8 mouse cellular contexts compared by ENCODE assay signal in the genomic region with DNA sequence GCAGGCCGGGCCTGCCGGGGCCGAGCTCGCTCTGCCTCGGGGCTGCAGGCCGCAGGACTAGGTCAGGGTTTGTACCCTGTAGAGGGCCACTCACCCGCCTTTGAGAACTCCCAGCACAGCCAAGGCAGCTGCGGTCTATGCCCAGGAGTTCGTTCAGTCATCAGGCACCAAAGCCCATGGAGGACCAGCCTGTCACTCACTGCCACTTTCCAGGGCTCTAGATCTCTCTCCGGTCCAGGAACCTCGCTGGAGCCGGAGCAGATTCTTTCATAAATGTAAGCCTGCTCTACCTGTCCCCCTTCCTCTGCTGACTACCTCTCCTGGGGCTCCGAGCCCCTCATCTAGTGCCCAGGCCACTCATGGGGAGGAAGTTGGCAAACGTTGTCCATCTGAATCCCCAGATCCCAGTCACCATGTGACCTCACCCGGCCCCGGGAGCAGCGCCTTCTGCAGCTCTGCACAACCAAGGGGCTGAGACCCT. TPM values are rescaled to one million over a fixed set of nuclear protein-coding genes. Genes with fewer than 3 reads are reported as not detected.
DNase-seq lines count a peak whose midpoint lies in the region; ATAC-seq and TF ChIP-seq lines count a peak whose summit lies in the region.

No protein-coding gene starts in this region.

- no peak for TF ChIP-seq CTCF in left cerebral cortex, adult 2 months (IDR thresholded peaks at IDR 0.05)
- TF ChIP-seq CTCF in liver, postnatal 0 days (IDR thresholded peaks at IDR 0.05; ENCODE audit: low read depth), result no peak

- H3K27me3 ChIP-seq in heart, embryonic 16.5 days (ENCODE audit: control insufficient read depth, insufficient read depth, low read length), result no peaks in the 10 kb centered on the region
- H3K27me3 ChIP-seq in liver, postnatal 0 days (ENCODE audit: insufficient read depth, low read length), result no peaks in the 10 kb centered on the region

- no peaks in the 10 kb centered on the region for H3K9me3 ChIP-seq in heart, embryonic 16.5 days (replicated peaks; ENCODE audit: control insufficient read depth, low read length)
- H3K9me3 ChIP-seq in liver, postnatal 0 days (ENCODE audit: low read length), result no peaks in the 10 kb centered on the region

- no peak for DNase-seq in left cerebral cortex, adult 2 months (ENCODE audit: extremely low spot score in 1 of 2, low spot score in 2 of 2)
- no peak for DNase-seq in left cerebral cortex, adult 18-20 months (ENCODE audit: low spot score in 2 of 2)
- no peak for DNase-seq in liver, postnatal 0 days
- DNase-seq in thymus, postnatal 14 days, result peak; percentile 34
- no peak for DNase-seq in gastrocnemius, postnatal 25 days
- no peak for DNase-seq in left cerebral cortex, postnatal 25 days (ENCODE audit: low spot score in 2 of 2)

- intact Hi-C loops in left cerebral cortex, adult 2 months (cut with DNase I), result loop anchor here (2.0 to 5.0 kb wide), 3 partner anchors 31 to 125 kb away; a partner anchor contains a TSS
- intact Hi-C loops in left cerebral cortex, postnatal 25 days (cut with DNase I), result no loop called here

- 7% methylated on average over 17 of the region's 17 CpGs for WGBS in heart, embryonic 16.5 days
- WGBS in liver, postnatal 0 days (ENCODE audit: insufficient replicate concordance), result 18% methylated on average over 17 of the region's 17 CpGs

- peak overlapping the region; percentile 77 for H3K9ac ChIP-seq in heart, embryonic 16.5 days (ENCODE audit: low read length)
- H3K9ac ChIP-seq in liver, postnatal 0 days (replicated peaks), result peak overlapping the region; percentile 58

- H3K4me3 ChIP-seq in left cerebral cortex, adult 2 months, result peak overlapping the region; percentile 75
- peak overlapping the region; percentile 74 for H3K4me3 ChIP-seq in brown adipose tissue, adult 24 weeks (ENCODE audit: insufficient read depth, low read depth, low read length)
- H3K4me3 ChIP-seq in heart, embryonic 16.5 days (ENCODE audit: low read length), result peak overlapping the region; percentile 59
- peak overlapping the region; percentile 92 for H3K4me3 ChIP-seq in liver, postnatal 0 days (ENCODE audit: low read depth, low read length)

- H3K27ac ChIP-seq in left cerebral cortex, adult 2 months, result peak overlapping the region; percentile 61
- 0 out of 2 replicates have a peak overlapping the region, but pooled peaks have one; percentile 39 for H3K27ac ChIP-seq in brown adipose tissue, adult 24 weeks (replicated peaks; ENCODE audit: low read depth, low read length)
- peak overlapping the region; percentile 73 for H3K27ac ChIP-seq in heart, embryonic 16.5 days (ENCODE audit: low read length)
- no peak overlapping the region for H3K27ac ChIP-seq in liver, postnatal 0 days (ENCODE audit: low read depth)

- no peak for TF ChIP-seq EP300 in liver, postnatal 0 days (IDR thresholded peaks at IDR 0.05; ENCODE audit: low read depth)

- H3K4me1 ChIP-seq in brown adipose tissue, adult 24 weeks (ENCODE audit: control insufficient read depth, insufficient read depth, insufficient read length, low read length), result peaks cover 2% of the 10 kb centered on the region; the same call in 1 of the 2 replicates
- H3K4me1 ChIP-seq in heart, embryonic 16.5 days (ENCODE audit: control insufficient read depth, insufficient read depth, low read length), result 0 out of 2 replicates have a peak, but pooled peaks cover 2% of the 10 kb centered on the region
- H3K4me1 ChIP-seq in liver, postnatal 0 days (ENCODE audit: insufficient read depth), result peaks cover 12% of the 10 kb centered on the region

- no peak for ATAC-seq in heart, embryonic 16.5 days (replicated peaks; ENCODE audit: extremely low read depth, insufficient read depth, low FRiP score)
- ATAC-seq in liver, postnatal 0 days, result no peak

- peaks cover 35% of the 10 kb centered on the region for H3K36me3 ChIP-seq in heart, embryonic 16.5 days (ENCODE audit: control insufficient read depth, insufficient read depth)
- H3K36me3 ChIP-seq in liver, postnatal 0 days (replicated peaks; ENCODE audit: insufficient read depth, low read length), result peaks cover 28% of the 10 kb centered on the region

- H3K4me2 ChIP-seq in heart, embryonic 16.5 days (ENCODE audit: low read depth, low read length), result peak overlapping the region; percentile 64
- peak overlapping the region; percentile 99 for H3K4me2 ChIP-seq in liver, postnatal 0 days (ENCODE audit: low read depth, low read length)

RNA-seq across cellular contexts. Expression of a gene that starts 0.6 kb away (rescaled TPM):
- 10 to 100 TPM; 39.6 to 39.8 TPM for total RNA-seq in left cerebral cortex, adult 2 months (2021)
- 10 to 100 TPM; 34.2 to 40.1 TPM for total RNA-seq in left cerebral cortex, adult 18-20 months (2021)
- 7.8 and 8.7 TPM in 2 replicates for polyA plus RNA-seq in brown adipose tissue, adult 24 weeks (2012; ENCODE audit: insufficient read depth, insufficient read length, missing spikeins)
- polyA plus RNA-seq in heart, embryonic 16.5 days (2015; fragmentation: Nextera tagmentation; extraction: Ambion mirVana), result 13.8 and 17.5 TPM in 2 replicates
- polyA plus RNA-seq in liver, postnatal 0 days (2015; fragmentation: Nextera tagmentation; extraction: Ambion mirVana), result 2.0 and 2.3 TPM in 2 replicates
- 1 to 10 TPM; 5.4 to 6.9 TPM for total RNA-seq in gastrocnemius, postnatal 25 days (2021)
- total RNA-seq in left cerebral cortex, postnatal 25 days (2021), result 10 to 100 TPM; 32.8 to 37.8 TPM

RNA-seq across cellular contexts. Expression of a gene that starts 1.7 kb away (rescaled TPM):
- 10 to 100 TPM; 73.5 to 76.6 TPM for total RNA-seq in left cerebral cortex, adult 2 months (2021)
- total RNA-seq in left cerebral cortex, adult 18-20 months (2021), result 10 to 100 TPM; 70.4 to 71.6 TPM
- polyA plus RNA-seq in brown adipose tissue, adult 24 weeks (2012; ENCODE audit: insufficient read depth, insufficient read length, missing spikeins), result 13.8 and 14.6 TPM in 2 replicates
- polyA plus RNA-seq in heart, embryonic 16.5 days (2015; fragmentation: Nextera tagmentation; extraction: Ambion mirVana), result 37.4 and 38.1 TPM in 2 replicates
- polyA plus RNA-seq in liver, postnatal 0 days (2015; fragmentation: Nextera tagmentation; extraction: Ambion mirVana), result 20.5 and 22.3 TPM in 2 replicates
- total RNA-seq in gastrocnemius, postnatal 25 days (2021), result 10 to 100 TPM; 26.7 to 27.9 TPM
- total RNA-seq in left cerebral cortex, postnatal 25 days (2021), result 10 to 100 TPM; 66.1 to 66.9 TPM

RNA-seq across cellular contexts. Expression of a gene that starts 18.4 kb away (rescaled TPM):
- under 1 TPM; 0.25 to 0.30 TPM for total RNA-seq in left cerebral cortex, adult 2 months (2021)
- under 1 TPM; 0.19 to 0.33 TPM for total RNA-seq in left cerebral cortex, adult 18-20 months (2021)
- polyA plus RNA-seq in brown adipose tissue, adult 24 weeks (2012; ENCODE audit: insufficient read depth, insufficient read length, missing spikeins), result 9.9 and 25.7 TPM in 2 replicates
- polyA plus RNA-seq in heart, embryonic 16.5 days (2015; fragmentation: Nextera tagmentation; extraction: Ambion mirVana), result 16.3 and 16.8 TPM in 2 replicates
- 0.08 and 0.19 TPM in 2 replicates for polyA plus RNA-seq in liver, postnatal 0 days (2015; fragmentation: Nextera tagmentation; extraction: Ambion mirVana)
- total RNA-seq in gastrocnemius, postnatal 25 days (2021), result 100 to 1,000 TPM; 169 to 182 TPM
- total RNA-seq in left cerebral cortex, postnatal 25 days (2021), result under 1 TPM; 0.46 to 0.76 TPM

RNA-seq across cellular contexts. Expression of a gene that starts 21.4 kb away (rescaled TPM):
- 1 to 10 TPM; 5.3 to 6.3 TPM for total RNA-seq in left cerebral cortex, adult 2 months (2021)
- total RNA-seq in left cerebral cortex, adult 18-20 months (2021), result 1 to 10 TPM; 4.0 to 5.6 TPM
- polyA plus RNA-seq in brown adipose tissue, adult 24 weeks (2012; ENCODE audit: insufficient read depth, insufficient read length, missing spikeins), result not detected in 2 replicates
- 0.26 and 0.60 TPM in 2 replicates for polyA plus RNA-seq in heart, embryonic 16.5 days (2015; fragmentation: Nextera tagmentation; extraction: Ambion mirVana)
- 9.7 and 10.3 TPM in 2 replicates for polyA plus RNA-seq in liver, postnatal 0 days (2015; fragmentation: Nextera tagmentation; extraction: Ambion mirVana)
- total RNA-seq in gastrocnemius, postnatal 25 days (2021), result under 1 TPM in 1 of 2 experiments, not detected in 1; 0.16 TPM
- total RNA-seq in left cerebral cortex, postnatal 25 days (2021), result 1 to 10 TPM; 2.7 to 4.5 TPM

RNA-seq across cellular contexts. Expression of a gene that starts 31.0 kb away (rescaled TPM):
- 1 to 10 TPM; 6.4 to 6.6 TPM for total RNA-seq in left cerebral cortex, adult 2 months (2021)
- total RNA-seq in left cerebral cortex, adult 18-20 months (2021), result 1 to 10 TPM; 5.8 to 6.0 TPM
- 1.9 and 5.5 TPM in 2 replicates for polyA plus RNA-seq in brown adipose tissue, adult 24 weeks (2012; ENCODE audit: insufficient read depth, insufficient read length, missing spikeins)
- polyA plus RNA-seq in heart, embryonic 16.5 days (2015; fragmentation: Nextera tagmentation; extraction: Ambion mirVana), result 4.2 and 5.6 TPM in 2 replicates
- polyA plus RNA-seq in liver, postnatal 0 days (2015; fragmentation: Nextera tagmentation; extraction: Ambion mirVana), result 1.7 and 1.9 TPM in 2 replicates
- 1 to 10 TPM; 2.9 to 3.9 TPM for total RNA-seq in gastrocnemius, postnatal 25 days (2021)
- 1 to 10 TPM; 4.4 to 6.3 TPM for total RNA-seq in left cerebral cortex, postnatal 25 days (2021)

Comparison
In these comparisons a context has a peak if more than half of its experiments do, and no peak if none do; other contexts are left out.
1. RNA of a gene that starts 0.6 kb away (total RNA-seq): 34.2 to 40.1 TPM in left cerebral cortex, adult 18-20 months, 39.6 to 39.8 TPM in left cerebral cortex, adult 2 months and 32.8 to 37.8 TPM in left cerebral cortex, postnatal 25 days; 5.4 to 6.9 TPM in gastrocnemius, postnatal 25 days; every median in the first group is over 4 times any median in the second.
2. RNA of a gene that starts 18.4 kb away (total RNA-seq): 169 to 182 TPM in gastrocnemius, postnatal 25 days; 0.46 to 0.76 TPM in left cerebral cortex, postnatal 25 days, 0.19 to 0.33 TPM in left cerebral cortex, adult 18-20 months and 0.25 to 0.30 TPM in left cerebral cortex, adult 2 months; every median in the first group is over 10 times any median in the second.
3. Peak in every context shown above with its lines, with median percentiles within 50 percentile points of each other: H3K4me3 ChIP-seq.